Mouse (Mus musculus): ENCODE results near the gene Apbb2. TPM values are rescaled to one million over a fixed set of nuclear protein-coding genes. Genes with fewer than 3 reads are reported as not detected.

The Apbb2 gene
- polyA plus RNA-seq, 1 experiment = 71.9 TPM

DNA sequence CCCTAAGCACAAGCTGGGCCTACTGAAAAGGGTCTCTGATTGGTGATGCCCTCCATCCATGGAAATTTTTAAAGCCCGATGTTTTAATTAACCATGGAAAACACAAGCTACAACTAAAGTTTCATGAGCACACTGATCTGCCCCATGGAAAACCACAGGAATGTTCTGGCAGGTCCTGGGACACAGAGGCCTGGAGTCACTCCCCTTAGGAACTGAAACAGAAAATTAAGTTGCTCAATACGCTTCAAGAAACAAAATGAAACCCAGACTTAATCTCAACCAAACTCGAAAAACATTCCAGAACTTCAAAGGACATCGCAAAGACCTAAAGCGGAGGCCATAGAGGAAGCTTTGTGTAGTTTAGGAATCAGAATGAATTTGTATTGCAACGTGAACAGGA lies 74.8 kb downstream of the Apbb2 start:
- Histone ChIP-seq H3K27ac (ENCODE audit: insufficient read depth, low read length) (peak overlapping the region; percentile 96), H3K4me3 (ENCODE audit: insufficient read depth, low read length) (no peak overlapping the region), H3K4me1 (ENCODE audit: control insufficient read depth, insufficient read depth, low read length) (peaks cover 29% of the 10 kb centered on the region)
- TF ChIP-seq POLR2A (IDR thresholded peaks at IDR 0.05; ENCODE audit: low read depth, low read length) (no peak), CTCF (IDR thresholded peaks at IDR 0.05; ENCODE audit: borderline replicate concordance, insufficient read depth, low read length) (no peak)

DNA sequence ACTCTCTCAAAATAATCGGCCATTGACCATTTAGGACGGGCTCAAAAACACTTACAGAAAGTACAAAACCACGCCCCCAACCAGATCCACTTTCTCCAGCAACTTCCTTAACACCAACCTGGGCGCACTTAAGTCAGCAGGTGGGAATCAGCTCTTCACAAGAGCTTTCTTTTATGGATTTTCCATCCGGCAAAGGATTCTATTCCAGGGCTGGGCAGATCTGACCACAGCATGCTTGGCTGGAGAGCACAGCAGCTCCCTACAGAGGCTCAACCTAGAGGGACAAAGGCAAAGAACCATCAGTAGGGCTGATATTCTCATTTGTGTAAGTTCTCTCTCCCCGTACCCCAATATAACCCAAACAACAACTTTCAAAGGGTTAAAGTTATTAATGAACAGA lies 75.2 kb downstream of the Apbb2 start:
- H3K4me1 ChIP-seq (ENCODE audit: control insufficient read depth, insufficient read depth, low read length) = peaks cover 29% of the 10 kb centered on the region
- peak overlapping the region; percentile 96 for H3K27ac ChIP-seq (ENCODE audit: insufficient read depth, low read length)
- no peak overlapping the region for H3K4me3 ChIP-seq (ENCODE audit: insufficient read depth, low read length)
- TF ChIP-seq CTCF (IDR thresholded peaks at IDR 0.05; ENCODE audit: borderline replicate concordance, insufficient read depth, low read length) (no peak), POLR2A (IDR thresholded peaks at IDR 0.05; ENCODE audit: low read depth, low read length) (no peak)

DNA sequence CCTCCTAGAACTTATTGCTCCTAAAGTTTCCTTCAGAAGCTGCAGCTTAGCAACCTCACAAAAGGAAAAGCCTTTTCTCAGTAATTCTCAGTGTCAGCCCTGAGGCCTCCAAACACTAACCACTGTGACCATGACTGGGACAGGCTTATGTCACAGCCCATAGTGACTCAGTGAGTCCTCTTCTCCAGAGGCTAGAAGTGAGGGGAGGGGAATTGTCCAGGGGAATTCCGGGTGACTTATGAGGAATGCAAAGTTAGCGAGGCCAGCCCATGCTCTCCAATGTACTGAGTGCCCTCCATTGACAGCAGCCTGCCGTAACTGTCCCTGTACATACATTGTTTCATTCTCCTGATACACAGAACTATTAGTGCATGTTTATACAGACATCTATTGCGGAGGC lies 76.1 kb downstream of the Apbb2 start:
- TF ChIP-seq CTCF (IDR thresholded peaks at IDR 0.05; ENCODE audit: borderline replicate concordance, insufficient read depth, low read length) (no peak), POLR2A (IDR thresholded peaks at IDR 0.05; ENCODE audit: low read depth, low read length) (no peak)
- Histone ChIP-seq H3K4me1 (ENCODE audit: control insufficient read depth, insufficient read depth, low read length) (peaks cover 31% of the 10 kb centered on the region), H3K27ac (ENCODE audit: insufficient read depth, low read length) (peak overlapping the region; percentile 96), H3K4me3 (ENCODE audit: insufficient read depth, low read length) (no peak overlapping the region)

DNA sequence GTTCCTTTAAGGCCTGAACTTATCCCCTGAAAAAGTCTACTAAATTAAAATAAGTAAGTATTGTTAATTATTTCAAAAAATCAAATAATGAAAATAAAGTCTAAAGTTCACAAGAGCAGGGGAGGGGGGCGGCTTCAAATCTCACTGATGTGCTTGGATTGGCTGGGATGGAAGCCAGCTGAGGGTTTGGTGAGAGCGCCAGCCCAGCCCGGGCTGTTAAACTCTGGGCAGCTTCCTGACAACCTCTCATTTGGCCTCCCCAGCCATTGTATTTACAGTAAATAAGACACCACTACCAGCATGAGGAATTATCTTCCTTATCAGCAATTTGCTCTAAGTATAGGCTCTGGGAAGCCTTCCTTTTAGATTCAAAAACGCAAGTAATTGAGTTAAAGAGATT lies 77.2 kb downstream of the Apbb2 start:
- TF ChIP-seq CTCF (IDR thresholded peaks at IDR 0.05; ENCODE audit: borderline replicate concordance, insufficient read depth, low read length) (no peak), POLR2A (IDR thresholded peaks at IDR 0.05; ENCODE audit: low read depth, low read length) (no peak)
- Histone ChIP-seq H3K27ac (ENCODE audit: insufficient read depth, low read length) (no peak overlapping the region), H3K4me3 (ENCODE audit: insufficient read depth, low read length) (no peak overlapping the region), H3K4me1 (ENCODE audit: control insufficient read depth, insufficient read depth, low read length) (peaks cover 30% of the 10 kb centered on the region)

DNA sequence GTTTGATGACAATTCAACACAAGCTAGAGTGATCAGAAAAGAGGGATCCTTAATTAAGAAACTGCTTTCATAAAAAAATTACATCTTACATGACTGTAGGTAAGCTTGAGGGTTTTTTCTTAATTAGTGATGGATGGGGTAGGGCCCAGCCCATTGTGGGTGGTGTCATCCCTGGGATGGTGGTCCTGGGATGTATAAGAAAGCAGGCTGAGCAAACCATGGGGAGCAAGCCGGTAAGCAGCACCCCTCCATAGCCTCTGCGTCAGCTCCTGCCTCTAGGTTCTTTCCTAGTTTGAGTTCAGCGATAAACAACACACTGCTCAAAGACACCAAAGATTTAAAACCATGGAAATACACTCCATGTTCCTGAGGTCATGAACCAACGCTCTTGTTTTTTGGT lies 78.3 kb downstream of the Apbb2 start:
- Histone ChIP-seq H3K4me3 (ENCODE audit: insufficient read depth, low read length) (no peak overlapping the region), H3K27ac (ENCODE audit: insufficient read depth, low read length) (no peak overlapping the region), H3K4me1 (ENCODE audit: control insufficient read depth, insufficient read depth, low read length) (peaks cover 22% of the 10 kb centered on the region)
- no peak for TF ChIP-seq POLR2A (IDR thresholded peaks at IDR 0.05; ENCODE audit: low read depth, low read length)
- no peak for TF ChIP-seq CTCF (IDR thresholded peaks at IDR 0.05; ENCODE audit: borderline replicate concordance, insufficient read depth, low read length)

DNA sequence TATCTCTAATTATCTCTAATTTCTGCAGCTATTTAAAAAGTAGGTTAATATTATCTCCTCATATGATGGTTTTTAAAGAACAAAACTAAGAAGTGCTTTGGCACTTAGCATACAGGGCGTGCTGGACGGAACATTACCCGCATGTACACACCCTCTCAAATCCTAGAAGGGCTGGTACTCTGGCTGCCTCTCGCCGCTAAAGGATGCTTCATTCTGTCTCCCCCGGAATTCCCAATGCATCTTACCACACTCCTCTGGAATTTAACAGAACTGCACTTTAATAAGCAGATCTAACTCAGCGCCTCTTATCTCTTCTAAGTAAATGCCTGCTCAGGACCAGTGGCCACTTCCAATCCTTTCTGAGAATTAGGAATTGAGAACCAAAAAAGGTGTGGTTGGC lies 80.8 kb downstream of the Apbb2 start:
- no peak overlapping the region for H3K4me3 ChIP-seq (ENCODE audit: insufficient read depth, low read length)
- TF ChIP-seq CTCF (IDR thresholded peaks at IDR 0.05; ENCODE audit: borderline replicate concordance, insufficient read depth, low read length) (no peak), POLR2A (IDR thresholded peaks at IDR 0.05; ENCODE audit: low read depth, low read length) (no peak)
- peaks cover 11% of the 10 kb centered on the region for H3K4me1 ChIP-seq (ENCODE audit: control insufficient read depth, insufficient read depth, low read length)
- H3K27ac ChIP-seq (ENCODE audit: insufficient read depth, low read length) = peak overlapping the region; percentile 66

DNA sequence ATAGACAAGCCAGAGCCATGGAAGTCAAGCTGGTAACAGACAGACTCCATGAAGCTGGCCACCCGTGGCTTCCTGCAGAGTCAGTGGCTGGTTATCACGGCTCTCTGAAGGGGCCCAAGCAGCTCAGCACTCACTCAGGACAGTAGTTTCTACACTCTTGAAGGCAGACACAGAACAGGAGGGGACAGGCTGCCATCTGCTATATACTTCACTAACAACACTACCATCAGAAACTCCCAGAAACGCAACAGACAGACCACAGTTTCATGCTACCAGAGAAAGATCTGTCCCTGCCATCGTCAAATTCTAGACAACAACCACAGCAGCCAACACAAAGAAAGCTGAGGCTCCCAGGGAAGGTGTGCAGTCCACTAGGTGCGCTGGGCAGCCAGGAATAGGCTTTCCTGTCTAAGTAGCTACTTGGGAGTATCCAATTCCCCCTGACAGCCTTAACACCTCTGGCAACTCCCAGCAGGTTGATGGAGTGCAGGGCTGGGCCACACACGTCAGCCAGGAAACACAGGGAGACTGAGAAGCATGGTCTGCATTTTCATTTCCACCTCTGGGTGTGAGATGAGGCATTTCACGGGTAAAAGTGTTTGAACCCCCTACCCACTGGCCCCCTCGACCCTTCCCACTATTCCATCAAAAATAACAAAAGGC lies 81.8 kb downstream of the Apbb2 start:
- H3K4me3 ChIP-seq (ENCODE audit: insufficient read depth, low read length) = no peak overlapping the region
- peaks cover 16% of the 10 kb centered on the region for H3K4me1 ChIP-seq (ENCODE audit: control insufficient read depth, insufficient read depth, low read length)
- no peak overlapping the region for H3K27ac ChIP-seq (ENCODE audit: insufficient read depth, low read length)
- TF ChIP-seq POLR2A (IDR thresholded peaks at IDR 0.05; ENCODE audit: low read depth, low read length) (no peak), CTCF (IDR thresholded peaks at IDR 0.05; ENCODE audit: borderline replicate concordance, insufficient read depth, low read length) (no peak)

DNA sequence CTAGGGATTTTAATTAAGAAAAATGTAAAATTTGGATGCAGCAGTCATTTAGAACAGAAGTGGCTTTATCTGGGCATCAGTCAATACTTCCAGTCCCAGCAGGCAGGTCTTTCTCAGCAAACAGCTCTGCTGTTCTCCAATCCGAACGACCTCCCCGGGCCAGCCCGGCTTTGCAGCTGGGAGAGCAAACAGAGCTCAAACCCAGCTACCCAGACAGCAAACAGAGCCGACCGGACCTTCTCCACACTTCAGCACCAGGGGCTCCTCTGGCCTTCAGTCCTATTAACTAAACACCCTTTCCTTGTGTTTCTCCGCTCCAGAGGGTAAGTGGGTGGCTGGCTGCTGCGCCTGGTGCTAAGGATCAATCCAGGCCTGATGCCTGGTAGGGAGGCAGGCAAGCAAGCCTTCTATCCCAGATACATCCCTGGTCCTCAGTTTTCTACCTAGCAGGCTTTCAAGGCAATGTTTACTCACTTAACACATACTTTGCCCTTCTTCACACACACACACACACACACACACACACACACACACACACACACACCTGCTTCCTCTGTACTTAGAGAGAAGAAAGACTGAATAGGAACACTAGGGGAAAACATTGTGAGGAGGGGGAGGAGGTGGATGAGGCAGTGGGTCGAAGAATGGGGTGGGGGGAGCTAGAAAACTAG lies 82.9 kb downstream of the Apbb2 start:
- H3K27ac ChIP-seq (ENCODE audit: insufficient read depth, low read length) = no peak overlapping the region
- no peak overlapping the region for H3K4me3 ChIP-seq (ENCODE audit: insufficient read depth, low read length)
- peaks cover 16% of the 10 kb centered on the region for H3K4me1 ChIP-seq (ENCODE audit: control insufficient read depth, insufficient read depth, low read length)
- no peak for TF ChIP-seq CTCF (IDR thresholded peaks at IDR 0.05; ENCODE audit: borderline replicate concordance, insufficient read depth, low read length)
- no peak for TF ChIP-seq POLR2A (IDR thresholded peaks at IDR 0.05; ENCODE audit: low read depth, low read length)

DNA sequence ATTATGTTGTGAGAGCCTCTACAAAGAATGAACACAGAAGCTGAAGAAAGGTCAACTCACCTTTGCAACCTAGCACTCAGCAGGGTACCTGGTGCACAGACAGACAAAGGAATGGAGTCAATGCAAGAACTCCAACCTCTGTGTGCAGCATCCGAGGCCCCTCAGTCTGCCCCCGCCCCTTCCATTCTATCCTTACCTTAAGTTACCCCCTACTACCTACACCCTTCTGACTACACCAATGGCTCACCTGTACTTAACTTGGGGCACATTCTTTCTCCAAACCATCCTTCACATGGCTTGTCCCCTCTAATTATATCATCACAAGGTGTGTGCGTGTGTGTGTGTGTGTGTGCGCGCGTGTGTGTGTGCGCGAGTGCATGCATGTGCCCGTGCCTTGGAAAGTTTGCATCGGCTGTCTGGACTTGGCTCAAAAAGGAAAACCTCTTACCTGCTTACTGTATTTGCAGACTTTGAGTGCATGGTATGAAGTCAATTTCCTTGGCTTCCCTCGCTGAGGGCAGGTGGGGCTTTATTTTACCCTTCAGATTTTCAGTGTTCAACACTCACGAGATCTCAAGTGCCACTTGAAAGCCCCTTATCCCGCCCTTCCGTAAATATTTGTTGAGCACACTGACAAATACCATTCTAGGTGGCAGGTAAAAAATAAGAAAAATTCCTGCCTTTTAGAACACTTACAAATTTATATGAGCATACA lies 84.7 kb downstream of the Apbb2 start:
- peaks cover 18% of the 10 kb centered on the region for H3K4me1 ChIP-seq (ENCODE audit: control insufficient read depth, insufficient read depth, low read length)
- no peak overlapping the region for H3K27ac ChIP-seq (ENCODE audit: insufficient read depth, low read length)
- no peak for TF ChIP-seq CTCF (IDR thresholded peaks at IDR 0.05; ENCODE audit: borderline replicate concordance, insufficient read depth, low read length)
- no peak for TF ChIP-seq POLR2A (IDR thresholded peaks at IDR 0.05; ENCODE audit: low read depth, low read length)
- no peak overlapping the region for H3K4me3 ChIP-seq (ENCODE audit: insufficient read depth, low read length)

DNA sequence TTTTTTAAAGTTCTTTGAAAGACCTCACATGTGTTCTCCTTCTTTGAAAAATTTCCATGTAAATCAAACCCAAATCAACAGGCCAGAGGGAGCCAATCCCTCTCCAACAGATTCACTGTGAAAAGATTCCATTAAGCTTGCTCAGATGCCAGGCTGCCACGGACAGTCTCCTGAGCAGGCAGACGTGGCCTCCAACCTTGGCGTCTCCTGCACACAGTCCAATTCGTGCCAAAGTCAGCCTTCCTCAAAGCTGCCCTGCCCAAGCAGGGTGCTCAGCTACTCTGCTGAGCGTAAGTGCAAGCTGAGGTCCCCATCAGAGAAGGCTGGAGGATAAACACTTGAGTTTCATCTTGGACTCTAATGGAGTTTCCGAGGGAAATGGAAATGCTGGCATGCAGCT lies 85.8 kb downstream of the Apbb2 start:
- Histone ChIP-seq H3K27ac (ENCODE audit: insufficient read depth, low read length) (peak overlapping the region; percentile 76), H3K4me1 (ENCODE audit: control insufficient read depth, insufficient read depth, low read length) (peaks cover 16% of the 10 kb centered on the region), H3K4me3 (ENCODE audit: insufficient read depth, low read length) (no peak overlapping the region)
- TF ChIP-seq POLR2A (IDR thresholded peaks at IDR 0.05; ENCODE audit: low read depth, low read length) (no peak), CTCF (IDR thresholded peaks at IDR 0.05; ENCODE audit: borderline replicate concordance, insufficient read depth, low read length) (no peak)

Measured in embryonic fibroblast, embryonic 13.5 days (primary cell).